Mouse (Mus musculus) CD4-positive, CD25-positive, alpha-beta regulatory T cell, adult 9 weeks (primary cell): ENCODE results near the gene Anxa3. TPM values are rescaled to one million over a fixed set of nuclear protein-coding genes. Genes with fewer than 3 reads are reported as not detected.

Experiments used
- polyA plus RNA-seq: library from polyadenylated mRNA; unstranded; fragments of 100-300 nt; shearing (Covaris generic); gene quantifications from one replicate; pipeline ENCODE4 v1.2.1, GENCODE M21; 2017

The Anxa3 gene
- 2.4 TPM for polyA plus RNA-seq

GRCm38 (mm10) chr5:96792936-96793718 is at the start of gene Anxa3:
Gene Anxa3, plus strand, starts transcription at chr5:96793339.

Other genes with a start within 250 kb of the Anxa3 start
- 2.4 TPM for gene Bmp2k, start 204.3 kb downstream of the Anxa3 start, polyA plus RNA-seq